Mouse (Mus musculus) right cerebral cortex, adult 2 months (tissue): Measurements from ENCODE around the gene Scgb1b24.

Experiments
- DNase-seq, 2 experiments: peaks; one replicate each; pipeline ENCODE4 v3.0.0; 2021 to 2022; ENCODE audit warnings: low spot score in 2 of 2

Scgb1b24 gene

DNA sequence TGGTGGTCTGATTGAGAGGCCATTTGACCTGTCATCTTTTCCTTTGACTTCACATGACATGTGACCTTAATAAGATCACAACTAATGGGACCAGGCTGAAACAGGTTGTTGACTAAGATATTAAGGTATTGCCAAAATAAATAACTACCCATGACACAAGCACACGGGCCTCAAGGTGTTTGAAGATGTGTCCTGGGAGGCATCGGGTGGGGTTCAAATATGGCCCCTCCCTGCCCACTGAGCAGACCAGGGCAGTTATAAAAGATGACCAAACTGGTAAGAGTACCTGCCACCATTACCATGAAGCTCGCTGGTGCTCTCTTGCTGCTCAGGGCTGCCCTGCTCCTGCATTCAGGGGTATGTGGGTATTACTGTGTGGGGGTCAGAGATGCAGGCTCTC lies at the start of gene Scgb1b24:
Gene Scgb1b24, plus strand, starts transcription at position 301 of the 400 bp plus-strand sequence.
- no peak for DNase-seq

- DNase-seq: no peak
Observed at GRCm38 (mm10) chr7:33739212-33739611, 4.4 kb upstream of the Scgb1b24 start, which contains the start of gene Scgb2b24. TSS of gene Scgb2b24 (minus strand) at chr7:33739312.
